Mouse (Mus musculus) heart, postnatal 4 days (tissue): ENCODE measurements at regions not wholly inside any gene's neighbourhood (a gene's known extent, or its start where the extent isn't known, plus 50 kb on each side); places are given as distances from the start of the nearest gene placed in this dataset.
"Not testable (repeated sequence)": the region's sequence is repeated elsewhere in the genome, so short reads cannot be mapped to it uniquely, and the experiment has no call there.

Experiments used
- DNase-seq: peaks from one replicate; pipeline ENCODE4 v3.0.0; 2021

DNA sequence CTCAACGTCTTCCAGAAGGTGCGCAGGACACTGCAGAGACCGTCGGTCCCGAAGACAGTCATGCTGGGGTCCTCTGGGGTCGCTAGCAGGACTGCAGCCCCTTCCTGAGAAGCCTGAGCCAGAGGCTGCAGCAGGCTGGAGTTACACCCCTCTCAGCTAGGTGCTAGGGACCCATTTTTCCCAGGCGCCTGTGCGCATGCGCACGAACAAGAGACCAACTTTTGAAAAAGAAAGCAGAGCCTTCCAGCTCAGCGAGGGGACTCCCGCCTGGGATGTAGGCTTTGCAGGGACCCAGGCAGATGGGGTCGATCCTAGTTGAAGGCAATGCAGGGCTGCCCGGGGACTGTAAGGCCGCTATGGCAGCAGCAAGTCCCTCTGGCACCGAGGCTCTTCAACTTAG is 104.7 kb upstream of the Atg7 start:
- DNase-seq: peak; percentile 37

DNA sequence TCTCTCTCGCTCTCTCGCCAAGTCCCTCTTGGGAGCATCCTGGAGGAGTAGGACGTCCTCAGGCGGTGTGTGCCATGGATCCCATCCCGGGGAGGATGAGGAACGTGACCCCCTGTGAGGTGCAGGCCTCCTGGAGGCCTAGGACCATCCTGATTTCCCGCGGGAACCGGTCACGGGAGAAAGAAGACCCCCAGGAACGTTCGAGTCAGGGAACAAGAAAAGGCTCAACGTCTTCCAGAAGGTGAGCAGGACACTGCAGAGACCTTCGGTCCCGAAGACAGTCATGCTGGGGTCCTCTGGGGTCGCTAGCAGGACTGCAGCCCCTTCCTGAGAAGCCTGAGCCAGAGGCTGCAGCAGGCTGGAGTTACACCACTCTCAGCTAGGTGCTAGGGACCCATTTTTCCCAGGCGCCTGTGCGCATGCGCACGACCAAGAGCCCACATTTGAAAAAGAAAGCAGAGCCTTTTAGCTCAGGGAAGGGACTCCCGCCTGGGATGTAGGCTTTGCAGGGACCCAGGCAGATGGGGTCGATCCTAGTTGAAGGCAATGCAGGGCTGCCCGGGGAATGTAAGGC is 92.7 kb upstream of the Atg7 start:
- DNase-seq: peak; percentile 37

DNA sequence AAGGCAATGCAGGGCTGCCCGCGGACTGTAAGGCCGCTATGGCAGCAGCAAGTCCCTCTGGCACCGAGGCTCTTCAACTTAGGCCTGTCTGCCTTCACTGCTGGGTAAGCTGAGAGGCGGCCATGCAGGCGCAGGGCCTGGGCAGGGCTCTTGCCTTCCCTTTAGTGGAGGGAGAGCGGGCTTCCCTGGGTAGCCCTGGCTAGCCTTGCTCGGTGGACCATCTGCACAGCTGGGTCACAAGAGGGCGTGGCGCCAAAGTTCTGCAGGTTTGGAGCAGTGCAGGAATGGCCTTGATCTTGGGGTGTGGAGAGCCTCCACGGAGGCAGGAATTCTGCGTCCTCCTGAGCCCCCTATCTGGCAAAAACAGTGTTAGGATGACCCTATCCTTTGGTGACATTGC is 89.8 kb upstream of the Atg7 start:
- DNase-seq: not testable (repeated sequence)

DNA sequence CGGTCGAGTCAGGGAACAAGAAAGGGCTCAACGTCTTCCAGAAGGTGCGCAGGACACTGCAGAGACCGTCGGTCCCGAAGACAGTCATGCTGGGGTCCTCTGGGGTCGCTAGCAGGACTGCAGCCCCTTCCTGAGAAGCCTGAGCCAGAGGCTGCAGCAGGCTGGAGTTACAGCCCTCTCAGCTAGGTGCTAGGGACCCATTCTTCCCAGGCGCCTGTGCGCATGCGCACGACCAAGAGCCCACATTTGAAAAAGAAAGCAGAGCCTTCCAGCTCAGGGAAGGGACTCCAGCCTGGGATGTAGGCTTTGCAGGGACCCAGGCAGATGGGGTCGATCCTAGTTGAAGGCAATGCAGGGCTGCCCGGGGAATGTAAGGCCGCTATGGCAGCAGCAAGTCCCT is 87.7 kb upstream of the Atg7 start:
- peak; percentile 46 for DNase-seq

DNA sequence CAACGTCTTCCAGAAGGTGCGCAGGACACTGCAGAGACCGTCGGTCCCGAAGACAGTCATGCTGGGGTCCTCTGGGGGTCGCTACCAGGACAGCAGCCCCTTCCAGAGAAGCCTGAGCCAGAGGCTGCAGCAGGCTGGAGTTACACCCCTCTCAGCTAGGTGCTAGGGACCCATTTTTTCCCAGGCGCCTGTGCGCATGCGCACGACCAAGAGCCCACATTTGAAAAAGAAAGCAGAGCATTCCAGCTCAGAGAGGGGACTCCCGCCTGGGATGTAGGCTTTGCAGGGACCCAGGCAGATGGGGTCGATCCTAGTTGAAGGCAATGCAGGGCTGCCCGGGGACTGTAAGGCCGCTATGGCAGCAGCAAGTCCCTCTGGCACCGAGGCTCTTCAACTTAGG is 65.6 kb upstream of the Atg7 start:
- peak; percentile 66 for DNase-seq
